In the genomic region with DNA sequence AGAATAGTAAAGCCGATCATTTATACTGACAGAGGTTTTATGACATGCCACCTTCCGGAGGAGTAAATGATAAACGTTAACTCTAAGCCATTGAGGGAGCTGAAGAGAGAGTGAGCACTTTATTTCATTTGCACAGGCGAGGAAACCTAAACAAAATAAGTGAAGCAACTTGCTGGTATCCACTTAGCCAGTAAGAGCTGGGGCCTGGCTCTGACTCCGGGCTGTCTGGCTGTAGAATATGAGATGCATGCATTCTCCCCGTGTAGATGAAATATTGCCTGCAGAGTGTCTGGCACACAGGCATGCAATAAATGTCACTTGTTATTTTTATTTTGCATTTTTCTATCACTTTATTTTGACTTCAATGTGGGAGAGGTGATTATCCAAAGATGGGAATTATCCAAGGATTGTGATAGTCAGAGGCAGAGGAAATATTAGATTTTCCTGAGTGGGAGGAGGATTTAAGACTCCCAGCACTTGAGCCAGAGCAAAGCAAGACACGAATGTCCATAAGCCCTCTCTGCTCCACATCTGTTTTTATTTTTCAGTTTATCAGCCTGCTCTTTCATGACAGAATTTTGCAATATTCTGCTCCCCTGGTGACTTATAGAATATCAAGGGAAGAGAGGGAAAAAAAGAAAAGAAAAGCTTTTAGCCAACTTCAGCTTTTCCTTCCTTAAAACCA, we compare ENCODE assay signal across 26 mouse cellular contexts.
A peak's percentile ranks its signal among the peaks of the same experiment; 100 is the strongest.
DNase-seq lines count a peak whose midpoint lies in the region; ATAC-seq lines count a peak whose summit lies in the region.
"Had no signal": no experiment of that assay in that cellular context is flagged by ENCODE, and none has a peak within 500 bp of the region (broad histone marks: within the 10 kb centered on the region; RNA-seq: fewer than 3 reads in every experiment).

No protein-coding gene starts in this region.

- 59% methylated on average over 7 of the region's 7 CpGs for WGBS in heart, embryonic 11.5 days (ENCODE audit: insufficient replicate concordance)
- 34% methylated on average over 7 of the region's 7 CpGs for WGBS in kidney, embryonic 14.5 days

- no peaks in the 10 kb centered on the region for H3K4me1 ChIP-seq in heart, embryonic 11.5 days (ENCODE audit: control insufficient read depth, insufficient read depth, low read length)
- H3K4me1 ChIP-seq in kidney, embryonic 14.5 days (ENCODE audit: control insufficient read depth, insufficient read depth, low read length) = no peaks in the 10 kb centered on the region
- H3K4me1 ChIP-seq: heart, embryonic 15.5 days; midbrain, embryonic 13.5 days had no signal

- H3K9me3 ChIP-seq in heart, embryonic 11.5 days (replicated peaks; ENCODE audit: control insufficient read depth, low read length) = no peaks in the 10 kb centered on the region
- no peaks in the 10 kb centered on the region for H3K9me3 ChIP-seq in kidney, embryonic 14.5 days (ENCODE audit: control insufficient read depth, low read length)
- H3K9me3 ChIP-seq: G1E; heart, embryonic 15.5 days; hindbrain, embryonic 10.5 days; liver, embryonic 12.5 days; midbrain, embryonic 13.5 days had no signal

- H3K36me3 ChIP-seq in heart, embryonic 11.5 days (ENCODE audit: control insufficient read depth, insufficient read depth, low read length) = no peaks in the 10 kb centered on the region
- no peaks in the 10 kb centered on the region for H3K36me3 ChIP-seq in kidney, embryonic 14.5 days (ENCODE audit: control insufficient read depth, insufficient read depth, low read length)
- H3K36me3 ChIP-seq: G1E; heart, embryonic 15.5 days; hindbrain, embryonic 10.5 days; liver, embryonic 12.5 days; midbrain, embryonic 13.5 days had no signal

- H3K4me2 ChIP-seq in heart, embryonic 11.5 days = no peak overlapping the region
- no peak overlapping the region for H3K4me2 ChIP-seq in kidney, embryonic 14.5 days (replicated peaks; ENCODE audit: low read depth, low read length)
- H3K4me2 ChIP-seq: heart, embryonic 15.5 days; liver, embryonic 12.5 days; midbrain, embryonic 13.5 days had no signal

- no peak for ATAC-seq in heart, embryonic 11.5 days (replicated peaks; ENCODE audit: insufficient number of reproducible peaks, low FRiP score, low TSS enrichment)
- no peak for ATAC-seq in kidney, embryonic 14.5 days (ENCODE audit: low FRiP score, low TSS enrichment)
- ATAC-seq: forebrain, embryonic 16.5 days; intestine, postnatal 0 days; midbrain, embryonic 13.5 days had no signal

- H3K27me3 ChIP-seq in heart, embryonic 11.5 days (ENCODE audit: control insufficient read depth, insufficient read depth, low read length) = no peaks in the 10 kb centered on the region
- no peaks in the 10 kb centered on the region for H3K27me3 ChIP-seq in kidney, embryonic 14.5 days (ENCODE audit: control insufficient read depth, insufficient read depth, low read length)
- H3K27me3 ChIP-seq: CH12.LX; heart, embryonic 15.5 days; midbrain, embryonic 13.5 days had no signal

- no peak overlapping the region for H3K9ac ChIP-seq in heart, embryonic 11.5 days (ENCODE audit: low read depth, low read length)
- no peak overlapping the region for H3K9ac ChIP-seq in kidney, embryonic 14.5 days (ENCODE audit: low read depth, low read length)
- H3K9ac ChIP-seq: heart, embryonic 15.5 days; liver, embryonic 12.5 days; midbrain, embryonic 13.5 days had no signal

- H3K4me3 ChIP-seq in heart, embryonic 11.5 days (ENCODE audit: low read depth, low read length) = no peak overlapping the region
- no peak overlapping the region for H3K4me3 ChIP-seq in kidney, embryonic 14.5 days (ENCODE audit: low read length)
- H3K4me3 ChIP-seq: heart, embryonic 15.5 days; hindbrain, embryonic 10.5 days; left cerebral cortex, adult 2 months; liver, embryonic 12.5 days; midbrain, embryonic 13.5 days had no signal

- DNase-seq in heart, adult 18-20 months = peak; percentile 13 to 25
- DNase-seq in kidney, postnatal 4 days = peak; percentile 8
- peak; percentile 29 for DNase-seq in forelimb bud, embryonic 11.5 days (ENCODE audit: low read depth, low spot score)
- no peak for DNase-seq in left cerebral cortex, postnatal 14 days (ENCODE audit: low spot score in 2 of 2)
- DNase-seq in yolk sac, embryonic 10.5 days (ENCODE audit: low spot score) = no peak
- DNase-seq: adrenal gland, adult 8-10 months; B cell, adult 2 months; cerebellum, adult 11-12 months; cerebellum, postnatal 10 days; gastrocnemius, postnatal 25 days; left cerebral cortex, postnatal 4 days; lung, adult 2 months; lung, postnatal 14 days; thymus, adult 18-20 months; thymus, postnatal 36 days had no signal

- no peak overlapping the region for H3K27ac ChIP-seq in heart, embryonic 11.5 days (ENCODE audit: low read depth, low read length)
- H3K27ac ChIP-seq in kidney, embryonic 14.5 days (ENCODE audit: low read depth, low read length) = no peak overlapping the region
- H3K27ac ChIP-seq: heart, embryonic 15.5 days; hindbrain, embryonic 10.5 days; left cerebral cortex, adult 2 months; liver, embryonic 12.5 days; midbrain, embryonic 13.5 days had no signal

- intact Hi-C loops in left cerebral cortex, postnatal 14 days (cut with DNase I) = no loop called here

Comparison
In these comparisons a context has a peak if more than half of its experiments do, and no peak if none do; other contexts are left out.
1. DNase-seq: peak in heart, adult 18-20 months (2 of 2), kidney, postnatal 4 days (2 of 2) and forelimb bud, embryonic 11.5 days (single experiment); none in left cerebral cortex, postnatal 14 days (0 of 2) and yolk sac, embryonic 10.5 days (single experiment).